Mouse (Mus musculus): Measurements from ENCODE around the gene Lyl1.

DNA sequence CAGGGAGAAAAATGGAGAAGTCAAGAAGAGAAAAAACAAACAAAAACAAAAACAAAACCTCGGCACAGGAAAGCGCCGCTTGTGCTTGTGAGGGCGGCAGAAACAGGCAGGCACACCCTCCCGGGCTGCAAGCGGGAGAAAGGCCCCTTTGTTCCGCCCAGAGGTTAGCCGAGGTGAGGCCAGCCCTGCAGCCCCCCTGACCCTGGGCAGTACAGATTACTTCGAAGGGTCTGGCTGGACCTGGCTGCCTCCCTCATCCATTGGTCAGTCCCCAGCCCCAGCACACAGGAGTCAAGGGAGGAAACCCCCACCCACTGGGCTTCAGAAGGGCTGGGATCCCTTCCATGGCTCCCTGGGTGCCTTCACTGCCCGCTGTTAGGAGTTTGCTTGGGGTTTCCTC lies 37.0 kb downstream of the Lyl1 start:
- no peak for TF ChIP-seq CTCF (conservative IDR thresholded peaks at IDR 0.05; ENCODE audit: low read length)
- TF ChIP-seq POU5F1 (IDR thresholded peaks at IDR 0.05; ENCODE audit: borderline replicate concordance, low read length): no peak
- no peak for TF ChIP-seq NANOG (IDR thresholded peaks at IDR 0.05; ENCODE audit: borderline replicate concordance, low read length)

Data from E14TG2a.4 (cell line).